Mouse (Mus musculus) heart, embryonic 14.5 days (tissue): Measurements from ENCODE around the gene Rufy2. TPM values are rescaled to one million over a fixed set of nuclear protein-coding genes. Genes with fewer than 3 reads are reported as not detected.

ENCODE experiments used
- ATAC-seq: fragments of 200-750 bp; cut with Nextera tagmentation; 2 replicates; pipeline ENCODE4 v1.8.0; 2017; ENCODE audit warnings: low read depth, moderate TSS enrichment; ENCODE audit not compliant: insufficient number of reproducible peaks, insufficient read depth, low FRiP score
- H3K27ac ChIP-seq, 2 experiments: fragments of 200-500 bp in 1 of 2; fragments of 300-500 bp in 1 of 2; sonication (generic) in 1 of 2; replicated peaks in 1 of 2; 2 replicates each; pipeline ENCODE4 v1.5.1; 2012 to 2014; ENCODE audit warnings: low read depth in 2 of 2, low read length in 2 of 2, control low read depth in 1 of 2, mild to moderate bottlenecking in 1 of 2, mixed read lengths in 1 of 2; ENCODE audit not compliant: control insufficient read depth in 1 of 2, insufficient read depth in 1 of 2
- H3K27me3 ChIP-seq: fragments of 300-500 bp; sonication (generic); 2 replicates; pipeline ENCODE4 v1.6.1; 2014; ENCODE audit warnings: mild to moderate bottlenecking, low read length, control low read depth; ENCODE audit not compliant: control insufficient read depth, insufficient read depth
- H3K36me3 ChIP-seq: fragments of 300-500 bp; sonication (generic); 2 replicates; pipeline ENCODE4 v1.6.1; 2014; ENCODE audit warnings: mild to moderate bottlenecking, control low read depth, low read length, mixed read lengths; ENCODE audit not compliant: control insufficient read depth, insufficient read depth
- H3K4me1 ChIP-seq, 2 experiments: fragments of 200-500 bp in 1 of 2; fragments of 300-500 bp in 1 of 2; sonication (generic) in 1 of 2; 2 replicates each; pipeline ENCODE4 v1.6.1; 2012 to 2014; ENCODE audit warnings: low read length in 2 of 2, control low read depth in 1 of 2, mixed read lengths in 1 of 2; ENCODE audit not compliant: control insufficient read depth in 2 of 2, insufficient read depth in 2 of 2
- H3K4me2 ChIP-seq: fragments of 300-500 bp; sonication (generic); 2 replicates; pipeline ENCODE4 v1.6.1; 2014; ENCODE audit warnings: mild to moderate bottlenecking, low read length
- H3K4me3 ChIP-seq, 2 experiments: fragments of 200-500 bp in 1 of 2; fragments of 300-500 bp in 1 of 2; sonication (generic) in 1 of 2; 2 replicates each; pipeline ENCODE4 v1.5.1; 2012 to 2014; ENCODE audit warnings: low read length in 2 of 2, mild to moderate bottlenecking in 2 of 2, control low read depth in 1 of 2, low read depth in 1 of 2, moderate library complexity in 1 of 2; ENCODE audit not compliant: control insufficient read depth in 1 of 2, insufficient read depth in 1 of 2
- H3K9ac ChIP-seq: fragments of 300-500 bp; sonication (generic); 2 replicates; pipeline ENCODE4 v1.6.1; 2014; ENCODE audit warnings: mild to moderate bottlenecking, low read length
- H3K9me3 ChIP-seq: fragments of 300-500 bp; sonication (generic); 2 replicates; pipeline ENCODE4 v1.6.1; 2016; ENCODE audit warnings: low read length, control low read depth; ENCODE audit not compliant: control insufficient read depth
- WGBS: fragments of 180-500 bp; shearing (Covaris S2); extraction: QIAGEN DNeasy Blood & Tissue Kit; methylation state at CpG from one replicate; pipeline ENCODE4 v1.1.7; 2014; 5-methylcytosine and 5-hydroxymethylcytosine counted together
- polyA plus RNA-seq: library from polyadenylated mRNA; unstranded; fragments of >200 nt; fragmentation: Nextera tagmentation; extraction: Ambion mirVana; gene quantifications from 2 replicates; pipeline ENCODE4 v1.2.1, GENCODE M21; 2014

The Rufy2 gene
- polyA plus RNA-seq, 1 experiment from 2014 or later: 15.8 TPM

DNA sequence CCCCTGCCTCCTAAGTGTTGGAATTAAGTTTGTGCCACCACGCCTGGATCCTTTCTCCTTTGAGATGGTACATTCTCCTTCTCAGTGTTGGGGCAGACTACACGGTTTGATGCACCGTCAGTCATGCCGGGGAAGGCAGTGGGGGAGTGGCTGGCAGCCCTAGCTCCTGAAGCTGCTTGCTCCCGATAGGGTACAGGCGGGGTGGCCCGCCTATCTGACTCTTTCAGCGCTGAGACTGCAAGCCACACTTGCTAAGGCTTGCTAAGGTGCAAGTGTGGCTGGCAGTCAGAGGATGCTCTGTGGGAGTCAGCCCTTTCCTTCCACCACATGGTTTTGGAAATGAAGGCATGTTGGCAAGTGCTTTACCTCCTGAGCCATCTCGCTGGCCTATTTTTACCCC lies 20.6 kb downstream of the Rufy2 start:
- Histone ChIP-seq H3K27ac (no peak overlapping the region), H3K4me2 (no peak overlapping the region), H3K36me3 (peaks cover 94% of the 10 kb centered on the region), H3K9me3 (no peaks in the 10 kb centered on the region), H3K4me3 (no peak overlapping the region), H3K9ac (no peak overlapping the region), H3K4me1 (no peaks in the 10 kb centered on the region), H3K27me3 (no peaks in the 10 kb centered on the region)
- no peak for ATAC-seq
- WGBS: 65% methylated on average over 9 of the region's 9 CpGs

DNA sequence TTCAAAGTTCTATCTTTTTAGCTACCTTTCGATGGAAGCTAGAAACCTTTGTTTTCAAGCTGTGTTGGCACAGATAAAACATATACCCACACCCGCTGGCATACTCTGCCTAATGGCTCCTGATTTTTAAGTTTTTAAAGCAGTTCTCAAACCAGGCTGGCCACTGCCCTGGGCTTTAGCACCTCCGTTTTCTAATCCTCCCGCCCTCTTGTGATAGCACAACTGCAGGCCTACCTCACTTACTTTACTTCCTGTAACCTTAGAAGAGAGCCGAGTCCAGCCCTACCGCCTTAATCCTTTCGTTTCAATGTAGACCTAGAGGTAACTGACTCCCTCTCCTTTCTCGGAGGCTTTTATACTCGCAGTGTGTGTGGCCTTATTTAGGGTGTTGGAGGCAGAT lies 23.2 kb downstream of the Rufy2 start:
- Histone ChIP-seq H3K4me1 (no peaks in the 10 kb centered on the region), H3K27ac (no peak overlapping the region), H3K4me3 (no peak overlapping the region), H3K9me3 (no peaks in the 10 kb centered on the region), H3K4me2 (no peak overlapping the region), H3K27me3 (no peaks in the 10 kb centered on the region), H3K9ac (no peak overlapping the region), H3K36me3 (peaks cover 95% of the 10 kb centered on the region)
- 65% methylated on average over 9 of the region's 9 CpGs for WGBS
- no peak for ATAC-seq

DNA sequence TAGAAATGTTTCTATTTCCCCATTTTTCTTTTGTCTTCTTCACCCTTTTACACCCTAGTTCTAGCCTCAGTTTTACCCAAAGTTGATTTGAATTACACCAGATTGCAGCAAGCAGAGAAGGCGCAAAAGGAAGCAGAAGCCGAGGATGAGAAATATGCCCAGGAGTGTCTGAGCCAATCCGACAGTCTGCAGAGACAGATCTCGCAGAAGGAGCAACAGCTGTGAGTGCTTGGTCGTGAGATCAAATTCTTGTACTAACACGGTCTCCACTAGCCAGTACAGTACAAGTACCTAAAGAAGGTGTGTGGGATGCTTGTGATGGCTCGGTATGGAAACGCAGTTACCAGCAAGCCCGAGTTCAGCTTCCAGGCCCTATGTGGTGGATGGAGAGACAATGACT lies 24.5 kb downstream of the Rufy2 start:
- Histone ChIP-seq H3K27ac (no peak overlapping the region), H3K4me1 (no peaks in the 10 kb centered on the region), H3K4me3 (no peak overlapping the region), H3K27me3 (no peaks in the 10 kb centered on the region), H3K36me3 (peaks cover 94% of the 10 kb centered on the region), H3K9me3 (no peaks in the 10 kb centered on the region), H3K9ac (no peak overlapping the region), H3K4me2 (no peak overlapping the region)
- WGBS: 89% methylated on average over 9 of the region's 9 CpGs
- no peak for ATAC-seq

DNA sequence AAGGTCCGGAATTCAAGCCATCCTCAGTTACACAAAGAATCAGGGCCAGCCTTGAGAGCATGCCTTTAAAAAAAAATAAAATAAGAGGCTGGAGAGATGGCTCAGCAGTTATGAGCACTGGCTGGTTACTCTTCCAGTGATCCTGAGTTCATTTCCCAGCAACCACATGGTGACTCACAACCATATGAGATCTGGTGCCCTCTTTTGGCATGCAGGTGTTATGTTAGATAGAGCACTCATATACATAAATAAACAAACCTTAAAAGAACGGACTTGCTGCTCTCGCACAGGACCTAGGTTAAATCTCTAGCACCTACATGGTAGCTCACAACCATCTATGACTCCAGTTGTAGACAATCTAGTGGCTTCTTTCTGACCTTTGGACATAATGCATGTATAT lies 28.2 kb downstream of the Rufy2 start:
- H3K9me3 ChIP-seq: no peaks in the 10 kb centered on the region
- H3K4me1 ChIP-seq: no peaks in the 10 kb centered on the region
- no peaks in the 10 kb centered on the region for H3K27me3 ChIP-seq
- no peak overlapping the region for H3K9ac ChIP-seq
- peaks cover 94% of the 10 kb centered on the region for H3K36me3 ChIP-seq
- no peak overlapping the region for H3K4me3 ChIP-seq
- no peak for ATAC-seq
- 61% methylated on average over 3 of the region's 3 CpGs for WGBS
- H3K4me2 ChIP-seq: no peak overlapping the region
- no peak overlapping the region for H3K27ac ChIP-seq

DNA sequence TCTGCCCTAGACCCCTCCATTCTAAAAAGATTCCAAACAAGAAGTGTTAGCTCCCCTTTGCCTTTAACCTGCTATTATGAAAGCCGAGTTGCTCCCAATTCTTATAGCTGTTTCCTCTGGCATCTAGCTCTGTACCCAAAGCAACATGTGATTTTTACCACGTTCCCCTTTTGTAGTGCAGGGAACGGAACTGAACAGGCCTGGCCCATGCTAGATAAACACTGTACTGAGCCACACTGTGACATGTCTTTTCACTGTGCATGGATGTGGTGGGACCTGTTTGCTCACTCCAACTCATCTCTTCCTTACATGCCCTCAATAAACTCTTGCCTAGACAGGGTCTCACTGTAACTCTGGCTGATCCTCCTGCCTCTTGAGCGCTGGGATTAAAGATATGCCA lies 30.2 kb downstream of the Rufy2 start:
- Histone ChIP-seq H3K4me3 (no peak overlapping the region), H3K36me3 (peaks cover 93% of the 10 kb centered on the region), H3K27me3 (no peaks in the 10 kb centered on the region), H3K27ac (no peak overlapping the region), H3K9me3 (no peaks in the 10 kb centered on the region), H3K4me2 (no peak overlapping the region), H3K9ac (no peak overlapping the region), H3K4me1 (no peaks in the 10 kb centered on the region)
- 82% methylated on average over 4 of the region's 4 CpGs for WGBS
- ATAC-seq: no peak

DNA sequence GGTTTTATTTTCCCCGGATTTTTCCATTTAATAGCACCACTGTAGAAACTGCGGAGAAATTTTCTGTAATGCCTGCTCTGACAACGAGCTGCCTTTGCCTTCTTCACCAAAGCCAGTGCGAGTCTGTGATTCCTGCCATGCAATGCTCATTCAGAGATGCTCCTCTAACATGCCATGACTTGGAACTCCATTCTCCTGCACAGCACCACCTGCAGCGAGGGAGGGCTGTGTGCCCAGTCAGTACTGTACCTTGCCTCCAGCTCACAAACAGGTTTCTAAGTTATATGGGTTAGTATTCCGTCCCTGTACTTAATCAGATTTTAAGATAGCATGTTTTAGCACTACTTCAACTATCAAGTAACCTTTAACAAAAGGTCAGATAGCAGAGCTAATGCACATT lies 31.5 kb downstream of the Rufy2 start:
- H3K9me3 ChIP-seq: no peaks in the 10 kb centered on the region
- no peak overlapping the region for H3K4me2 ChIP-seq
- peaks cover 95% of the 10 kb centered on the region for H3K36me3 ChIP-seq
- WGBS: 85% methylated on average over 6 of the region's 6 CpGs
- no peak overlapping the region for H3K27ac ChIP-seq
- H3K9ac ChIP-seq: no peak overlapping the region
- H3K4me3 ChIP-seq: no peak overlapping the region
- no peaks in the 10 kb centered on the region for H3K4me1 ChIP-seq
- no peak for ATAC-seq
- no peaks in the 10 kb centered on the region for H3K27me3 ChIP-seq

DNA sequence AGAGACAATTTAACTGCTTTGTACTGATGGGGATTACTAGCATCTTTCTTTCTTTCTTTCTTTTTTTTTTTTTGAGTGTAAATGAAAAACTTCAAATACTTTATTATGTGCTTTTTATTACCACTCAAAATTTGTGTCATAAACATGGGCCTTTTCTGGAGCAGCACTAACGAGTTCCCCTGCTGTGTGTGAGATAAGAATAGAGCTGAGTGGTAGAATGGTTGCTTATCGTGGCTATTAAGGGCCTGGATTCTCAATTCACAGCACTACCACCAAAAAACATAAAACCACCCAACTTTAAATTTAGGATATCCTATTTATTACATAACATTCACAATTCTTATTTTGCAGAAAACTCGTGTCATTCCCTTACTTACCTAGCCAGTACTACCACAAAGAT lies 33.5 kb downstream of the Rufy2 start:
- ATAC-seq: no peak
- Histone ChIP-seq H3K4me1 (no peaks in the 10 kb centered on the region), H3K4me3 (no peak overlapping the region), H3K9ac (no peak overlapping the region), H3K4me2 (no peak overlapping the region), H3K9me3 (no peaks in the 10 kb centered on the region), H3K27ac (no peak overlapping the region), H3K27me3 (no peaks in the 10 kb centered on the region), H3K36me3 (peaks cover 92% of the 10 kb centered on the region)
- WGBS: 58% methylated on average over 3 of the region's 3 CpGs

DNA sequence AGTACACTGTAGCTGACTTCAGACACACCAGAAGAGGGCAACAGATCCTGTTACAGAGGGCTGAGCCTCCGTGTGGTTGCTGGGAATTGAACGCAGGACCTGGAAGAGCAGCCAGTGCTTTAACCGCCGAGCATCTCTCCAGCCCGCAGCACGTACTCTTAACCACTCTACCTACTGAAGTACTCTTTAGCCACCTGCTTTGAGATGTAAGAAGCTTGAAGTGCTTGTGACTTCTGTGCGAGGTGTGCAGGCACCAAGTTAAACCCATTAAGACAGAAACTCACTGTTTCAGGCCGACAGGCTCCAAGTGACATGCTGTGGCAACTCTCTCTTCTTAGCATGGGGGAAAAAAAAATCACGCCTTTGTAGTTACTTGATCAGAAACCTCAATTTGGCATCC lies 34.1 kb downstream of the Rufy2 start:
- Histone ChIP-seq H3K27ac (no peak overlapping the region), H3K4me3 (no peak overlapping the region), H3K4me1 (peaks cover 0 to 3% of the 10 kb centered on the region in 2 experiments; a peak in 1 of 4 replicates), H3K9ac (no peak overlapping the region), H3K4me2 (no peak overlapping the region), H3K9me3 (no peaks in the 10 kb centered on the region), H3K27me3 (no peaks in the 10 kb centered on the region), H3K36me3 (peaks cover 90% of the 10 kb centered on the region)
- WGBS: 90% methylated on average over 9 of the region's 9 CpGs
- no peak for ATAC-seq
